Mouse (Mus musculus) B cell, adult 2 months (primary cell): ENCODE data around the gene Kcnip1.

Source experiments
- DNase-seq, 2 experiments: peaks; one replicate each; pipeline ENCODE4 v3.0.0; 2022

Kcnip1 gene

GRCm38 (mm10) chr11:33890382-33890781 is 102.6 kb downstream of the Kcnip1 start:
- DNase-seq: no peak

DNA sequence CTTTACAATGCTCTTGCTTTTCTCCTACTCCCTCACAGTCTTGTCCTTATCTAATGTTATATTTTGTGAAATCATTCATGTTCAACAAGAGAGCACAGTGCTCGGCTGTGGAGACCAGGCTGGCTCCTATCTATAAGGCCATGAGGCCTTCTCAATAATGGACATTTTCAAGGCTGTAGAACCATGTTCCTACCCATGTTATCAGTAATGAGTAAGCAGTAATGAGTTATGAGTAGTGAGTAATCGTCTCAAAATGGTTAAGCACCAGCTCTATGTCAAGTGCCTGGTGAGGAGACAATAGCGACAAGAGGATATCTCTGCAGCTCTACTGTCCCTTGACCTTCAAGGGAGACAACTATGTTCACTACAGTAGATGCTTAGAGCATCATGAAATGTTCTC is 105.3 kb downstream of the Kcnip1 start:
- DNase-seq: no peak

GRCm38 (mm10) chr11:33885981-33886380 is 107.0 kb downstream of the Kcnip1 start:
- no peak for DNase-seq

GRCm38 (mm10) chr11:33882731-33883328 is 110.1 kb downstream of the Kcnip1 start:
- no peak for DNase-seq

DNA sequence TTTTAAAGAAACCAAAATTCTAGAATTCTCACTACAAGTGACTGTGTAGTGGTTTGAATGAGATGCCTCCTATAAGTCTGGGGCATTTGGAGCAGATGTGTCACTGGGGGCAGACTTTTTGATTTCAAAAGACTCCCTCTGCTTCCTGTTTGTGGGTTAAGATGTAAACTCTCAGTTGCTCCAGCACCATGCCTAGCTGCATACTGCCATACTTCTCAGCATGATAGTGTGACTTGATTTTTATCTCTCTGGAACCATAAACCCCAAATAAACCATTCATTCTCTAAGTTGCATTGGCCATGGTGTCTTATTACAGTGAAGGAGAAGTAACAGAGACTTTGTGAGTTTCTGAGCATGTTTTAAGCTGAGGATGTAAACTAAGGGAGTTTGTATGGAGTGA is 118.0 kb downstream of the Kcnip1 start:
- no peak for DNase-seq

GRCm38 (mm10) chr11:33873071-33873781 is 119.7 kb downstream of the Kcnip1 start:
- DNase-seq: no peak

GRCm38 (mm10) chr11:33872716-33873048 is 120.3 kb downstream of the Kcnip1 start:
- no peak for DNase-seq

DNA sequence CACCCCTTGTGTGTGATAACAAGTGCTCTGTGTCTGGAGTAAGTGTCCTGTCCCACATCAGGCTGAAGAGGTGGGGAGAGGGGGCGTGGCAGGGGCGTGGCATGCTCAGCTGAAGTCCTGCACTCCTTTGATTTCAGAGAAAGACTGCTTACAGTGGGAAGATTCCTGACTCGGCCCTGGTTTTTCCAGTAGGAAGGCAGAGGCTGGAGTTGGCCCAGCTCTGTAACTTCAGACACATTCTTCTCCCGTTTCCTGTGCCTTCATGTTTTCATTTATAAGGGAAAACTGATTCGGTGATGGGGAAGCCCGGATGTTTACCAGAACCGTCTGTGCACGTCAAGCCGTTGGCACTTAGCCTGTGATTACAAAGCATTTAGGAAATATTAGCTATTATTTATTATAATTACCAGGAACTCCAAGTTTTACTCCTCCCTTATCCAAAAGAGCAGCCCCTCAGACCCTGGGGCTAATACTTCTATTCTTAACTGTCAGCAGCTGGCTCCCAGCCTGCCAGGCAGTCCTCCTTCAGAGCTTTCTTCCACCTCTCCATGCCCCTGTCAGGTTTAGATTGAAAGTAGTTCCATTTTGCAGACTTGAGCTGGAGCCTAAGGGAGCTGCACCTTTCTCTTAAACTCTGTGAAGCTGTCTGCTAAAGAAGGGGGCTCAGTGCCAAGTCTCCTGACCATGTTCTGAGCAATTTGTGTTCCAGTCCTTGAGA is 120.8 kb downstream of the Kcnip1 start:
- no peak for DNase-seq

DNA sequence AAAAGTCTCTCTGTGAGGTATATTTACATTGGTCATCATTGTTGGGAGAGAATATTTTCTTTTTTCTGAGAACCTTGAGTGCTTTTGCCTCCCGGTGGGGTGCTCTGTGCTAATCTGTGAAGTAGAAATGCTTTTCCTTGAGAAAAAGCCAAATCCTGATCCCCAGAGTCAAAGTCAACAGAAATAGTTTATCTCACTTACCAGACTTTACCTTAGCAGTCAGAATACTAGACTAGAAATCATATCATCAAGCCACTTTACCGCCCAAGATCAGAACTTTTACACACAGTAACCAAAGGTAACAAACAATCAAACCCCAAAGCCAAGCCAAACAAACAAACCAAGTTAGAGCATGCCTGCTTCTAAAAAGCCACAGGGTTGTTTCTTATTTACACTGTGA is 122.7 kb downstream of the Kcnip1 start:
- DNase-seq: no peak

GRCm38 (mm10) chr11:33869559-33869958 is 123.4 kb downstream of the Kcnip1 start:
- no peak for DNase-seq

DNA sequence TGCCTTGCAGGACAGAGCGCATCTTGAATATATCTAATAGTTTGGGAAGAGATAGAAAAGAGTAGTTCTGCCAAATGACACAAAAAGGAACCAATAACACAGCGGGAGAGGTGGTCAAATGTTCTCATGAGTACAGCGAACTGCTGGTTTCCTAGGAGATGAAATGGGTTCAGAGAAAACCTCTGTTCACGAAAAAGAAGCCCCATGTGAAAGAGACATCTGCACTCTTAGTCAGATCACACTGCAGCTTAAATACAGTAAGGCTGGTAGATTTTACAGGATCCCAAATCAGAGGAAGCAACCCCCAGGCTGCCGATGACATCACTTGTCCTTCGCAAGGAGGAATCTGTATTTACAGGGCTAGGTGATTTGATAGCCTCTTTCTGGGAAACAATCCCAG is 126.2 kb downstream of the Kcnip1 start:
- DNase-seq: no peak

DNA sequence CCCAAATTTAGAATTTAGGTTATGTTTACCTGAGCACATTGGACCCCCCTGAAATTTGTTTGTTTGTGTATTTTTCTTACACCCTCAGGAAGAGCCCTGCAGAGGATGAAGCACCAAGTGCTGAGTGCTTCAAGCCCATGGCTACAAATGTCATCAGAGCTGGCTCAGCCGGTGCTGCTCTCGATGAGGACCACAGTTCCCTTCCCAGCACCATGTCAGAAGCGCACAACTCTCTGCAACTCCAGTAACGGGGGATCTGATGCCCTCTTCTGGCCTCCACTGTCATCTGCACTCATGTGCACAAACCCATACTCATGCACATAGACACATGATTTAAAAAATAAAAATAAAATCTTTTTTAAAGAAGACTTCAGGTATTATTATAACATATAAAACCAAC is 128.7 kb downstream of the Kcnip1 start:
- no peak for DNase-seq

DNA sequence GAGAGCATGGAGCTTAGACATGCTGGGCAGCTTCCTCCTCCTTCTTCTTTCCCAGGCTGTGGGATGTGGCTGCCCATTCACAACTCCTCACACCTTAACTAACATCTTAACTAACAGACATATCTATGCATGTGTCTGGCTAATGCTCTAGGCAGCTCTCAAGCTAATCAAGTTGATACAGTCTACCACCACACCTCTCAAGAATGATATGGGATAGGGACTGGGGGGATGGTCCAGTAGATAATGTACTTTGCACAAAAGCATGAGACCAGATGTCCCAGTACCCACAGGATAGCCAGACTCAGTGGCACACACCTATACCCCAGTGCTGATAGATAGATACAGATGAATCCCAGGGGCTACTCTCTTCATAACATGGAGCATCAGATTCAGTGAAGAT is 131.1 kb downstream of the Kcnip1 start:
- DNase-seq: no peak

- no peak for DNase-seq
These were observed 131.9 kb downstream of the Kcnip1 start for GRCm38 (mm10) chr11:33860905-33861582.

- no peak for DNase-seq
These were observed 143.3 kb downstream of the Kcnip1 start for GRCm38 (mm10) chr11:33849614-33850013.

GRCm38 (mm10) chr11:33848685-33849084 is 144.3 kb downstream of the Kcnip1 start:
- no peak for DNase-seq

GRCm38 (mm10) chr11:33845931-33846330 is 147.0 kb downstream of the Kcnip1 start:
- no peak for DNase-seq

DNA sequence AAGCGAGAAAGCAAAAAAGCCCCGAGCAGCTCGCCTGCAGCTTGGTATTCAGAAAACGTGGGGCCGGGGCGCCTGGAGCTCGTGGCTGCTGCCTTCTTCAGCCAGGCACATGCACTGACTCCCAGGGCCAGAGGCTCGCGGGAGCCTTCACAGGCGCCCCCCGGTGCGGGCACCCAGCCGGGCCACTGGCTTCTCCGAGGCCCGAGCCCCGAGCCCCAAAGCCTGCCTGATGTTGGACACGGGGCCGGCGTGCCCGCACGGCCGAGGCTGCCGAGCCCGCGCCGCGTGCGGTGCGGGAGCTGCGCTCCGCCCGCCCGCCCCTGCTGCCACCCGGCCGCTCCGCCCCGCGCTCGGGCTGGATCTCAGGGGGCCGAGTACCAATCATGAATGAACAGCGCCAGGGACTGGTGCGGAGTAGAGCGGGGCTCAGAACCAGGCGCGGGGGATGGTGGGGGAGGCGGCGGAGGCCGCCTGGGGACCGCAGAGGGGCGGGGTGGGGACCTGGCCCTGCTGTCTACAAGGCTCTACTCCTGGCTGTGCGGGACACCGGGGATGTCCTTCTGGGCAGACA is 149.6 kb downstream of the Kcnip1 start:
- no peak for DNase-seq

DNA sequence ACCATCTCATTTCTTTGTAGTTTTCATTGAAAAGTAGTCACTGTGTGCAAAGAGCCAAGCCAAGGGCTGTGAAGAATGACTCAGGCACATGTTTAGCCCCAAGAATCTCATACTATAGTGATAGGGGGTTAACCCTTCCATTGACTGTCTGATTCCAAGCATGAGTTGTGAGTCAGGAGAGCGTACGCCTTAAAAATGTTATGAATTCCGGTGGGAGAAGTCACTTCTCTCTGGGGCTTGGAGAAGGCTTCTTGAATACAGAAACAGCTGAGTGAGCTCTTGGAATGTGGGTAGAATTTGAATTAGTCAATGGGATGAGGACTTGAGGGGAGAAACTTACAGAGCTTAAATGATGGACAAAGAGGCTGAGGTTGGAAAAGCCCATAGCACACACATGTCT is 153.9 kb downstream of the Kcnip1 start:
- no peak for DNase-seq

GRCm38 (mm10) chr11:33829774-33830173 is 163.2 kb downstream of the Kcnip1 start:
- DNase-seq: no peak

DNA sequence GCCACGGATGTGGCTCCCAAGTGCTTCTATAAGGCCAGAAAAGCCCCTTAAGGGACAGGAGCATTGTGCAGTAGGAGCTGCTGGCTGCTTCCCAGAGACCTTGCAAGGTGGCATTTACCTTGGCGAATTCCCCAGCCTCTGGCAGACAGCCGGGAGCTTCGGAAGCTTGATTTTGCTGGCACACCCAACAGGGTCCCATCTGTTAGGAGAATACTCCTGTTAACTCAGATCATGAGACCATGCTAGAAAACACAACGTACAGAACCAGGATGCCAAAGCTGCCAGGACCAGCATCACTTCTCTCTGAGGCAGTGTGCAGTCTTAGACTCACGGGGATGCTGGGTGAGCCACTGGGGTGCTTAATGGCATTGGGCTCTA is 165.1 kb downstream of the Kcnip1 start:
- DNase-seq: no peak

DNA sequence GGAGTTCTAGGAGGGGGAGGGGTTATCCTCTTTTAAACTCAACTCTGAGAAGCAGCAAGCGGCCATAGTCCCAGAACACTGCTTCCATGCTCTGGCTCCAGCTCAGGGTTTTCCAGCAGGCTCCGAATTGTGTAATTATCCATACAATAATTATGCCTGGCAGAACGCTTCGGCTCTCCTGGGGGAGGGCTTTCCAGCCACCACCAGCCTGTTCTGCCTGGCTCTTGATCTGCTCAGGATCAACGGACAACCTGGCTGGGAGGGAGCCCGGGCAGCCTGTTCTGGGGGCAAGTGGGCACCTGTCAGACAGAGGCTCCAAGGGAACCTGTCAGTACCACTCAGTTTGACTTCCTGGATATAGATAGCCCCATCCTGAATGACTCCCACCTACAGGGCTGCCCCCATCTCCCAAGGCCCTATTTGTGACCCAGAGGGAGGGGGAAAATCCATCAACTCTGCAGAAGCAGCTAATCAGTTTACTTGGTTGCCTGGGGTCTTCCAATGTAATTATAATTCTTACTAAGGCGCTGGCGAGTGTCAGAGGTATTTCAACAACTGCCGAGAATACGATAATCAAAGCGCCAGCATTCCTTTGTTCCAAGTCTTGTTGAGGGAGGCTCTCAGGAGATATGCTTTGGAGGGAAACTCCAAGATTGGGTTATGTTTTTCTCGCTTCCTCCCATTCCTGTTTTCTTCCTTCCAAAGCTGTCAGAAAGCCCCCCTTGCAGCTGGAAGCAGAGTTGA is 165.7 kb downstream of the Kcnip1 start:
- no peak for DNase-seq

DNA sequence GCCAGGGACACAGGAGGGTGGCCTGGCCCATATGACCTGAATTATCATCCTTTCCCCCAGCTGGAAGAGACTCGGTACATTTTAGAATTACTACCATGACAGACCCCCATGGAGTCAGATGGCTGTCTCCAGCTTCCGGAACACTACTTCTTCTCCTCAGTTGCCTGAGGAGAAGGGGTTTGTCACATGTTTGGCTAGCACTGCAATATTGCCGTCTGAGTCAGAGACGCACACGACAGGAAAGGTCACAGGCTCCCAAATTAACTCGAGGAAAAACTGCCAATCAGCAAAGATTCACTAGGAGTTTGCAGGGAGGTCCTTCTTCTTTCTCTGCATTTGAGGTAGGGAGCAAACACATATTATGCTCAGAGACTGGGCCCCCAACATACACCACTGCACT is 168.2 kb downstream of the Kcnip1 start:
- no peak for DNase-seq
